Mouse (Mus musculus) hematopoietic stem cell, adult 5-6 weeks (primary cell): ENCODE results near the gene Olfr429. TPM values are rescaled to one million over a fixed set of nuclear protein-coding genes. Genes with fewer than 3 reads are reported as not detected.

Experiments used
- ATAC-seq, 2 experiments: fragments of 125-278 bp in 1 of 2; replicated peaks in 1 of 2; 2 replicates each; pipeline ENCODE4 v1.8.0; 2016 to 2017; ENCODE audit warnings: inconsistent platforms in 2 of 2, mild to moderate bottlenecking in 2 of 2, moderate number of reproducible peaks in 2 of 2, low read depth in 1 of 2, moderate TSS enrichment in 1 of 2; ENCODE audit not compliant: low FRiP score in 2 of 2, poor library complexity in 2 of 2, severe bottlenecking in 2 of 2, insufficient read depth in 1 of 2, low TSS enrichment in 1 of 2
- total RNA-seq: library from RNA; stranded (forward); fragments of 172-1452, 232-1000 nt; gene quantifications from 2 replicates; pipeline ENCODE4 v1.2.3, GENCODE M21; 2017

The Olfr429 gene
- total RNA-seq = not detected in 2 replicates

- no peak for ATAC-seq
These were observed at the start of gene Olfr429 for GRCm38 (mm10) chr1:174084031-174084430. Gene Olfr429 (plus strand): TSS chr1:174084331.

DNA sequence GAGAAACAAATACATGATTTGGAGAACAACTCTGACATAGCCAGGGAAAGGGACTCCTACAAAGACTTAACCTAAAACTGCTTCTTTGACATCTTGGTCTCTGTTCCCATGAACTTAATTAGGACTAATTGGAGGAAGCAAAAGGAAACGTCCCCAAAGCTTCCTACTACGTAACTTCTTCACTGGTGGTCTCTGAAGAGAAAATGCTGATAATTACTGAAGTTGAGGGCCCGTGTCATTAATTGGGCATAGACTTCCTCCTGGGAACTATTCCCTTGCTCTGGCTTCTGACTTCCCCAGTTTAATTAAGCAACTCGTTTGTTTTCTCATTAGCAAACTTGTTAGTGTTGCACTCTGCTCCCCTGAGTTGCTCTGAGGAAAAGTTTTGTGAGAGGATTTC, 48.3 kb upstream of the Olfr429 start:
- ATAC-seq = no peak

- ATAC-seq = no peak
These were observed 45.7 kb upstream of the Olfr429 start for GRCm38 (mm10) chr1:174038480-174038879.

DNA sequence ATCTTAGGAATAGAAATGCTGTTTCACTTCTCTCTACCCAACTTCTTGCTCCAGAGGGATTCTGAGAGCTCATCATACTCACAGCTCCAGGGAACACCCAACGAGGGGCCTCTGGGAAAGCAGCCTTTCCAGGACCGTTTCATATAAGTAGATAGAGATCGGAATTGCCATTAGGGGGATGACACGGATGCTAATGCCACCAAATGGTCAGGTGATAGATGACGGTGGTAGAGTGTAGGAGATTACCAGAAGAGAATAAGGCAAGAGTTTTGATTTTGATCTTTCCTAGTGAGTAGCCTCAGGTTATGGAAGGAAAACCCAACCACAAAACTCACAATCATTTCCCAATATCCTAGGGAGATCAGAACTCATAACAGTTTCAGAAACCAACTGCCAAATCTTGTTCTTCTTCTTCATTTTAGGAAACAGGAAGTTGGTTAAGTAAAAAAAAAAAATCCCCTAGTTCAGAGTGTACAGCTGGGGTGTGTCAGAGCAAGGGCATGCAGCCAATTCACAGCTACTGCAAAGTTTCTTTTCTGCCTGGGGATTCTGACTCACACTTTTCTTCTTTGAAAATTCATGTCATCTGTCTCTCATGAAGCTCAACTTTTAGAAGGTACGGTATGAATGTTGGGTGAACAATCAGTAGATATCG, 43.5 kb upstream of the Olfr429 start, which contains the start of gene Olfr433:
Olfr433 (plus strand) TSS at position 183 of the 655 bp plus-strand sequence.
- ATAC-seq = peak; percentile 87 to 88

DNA sequence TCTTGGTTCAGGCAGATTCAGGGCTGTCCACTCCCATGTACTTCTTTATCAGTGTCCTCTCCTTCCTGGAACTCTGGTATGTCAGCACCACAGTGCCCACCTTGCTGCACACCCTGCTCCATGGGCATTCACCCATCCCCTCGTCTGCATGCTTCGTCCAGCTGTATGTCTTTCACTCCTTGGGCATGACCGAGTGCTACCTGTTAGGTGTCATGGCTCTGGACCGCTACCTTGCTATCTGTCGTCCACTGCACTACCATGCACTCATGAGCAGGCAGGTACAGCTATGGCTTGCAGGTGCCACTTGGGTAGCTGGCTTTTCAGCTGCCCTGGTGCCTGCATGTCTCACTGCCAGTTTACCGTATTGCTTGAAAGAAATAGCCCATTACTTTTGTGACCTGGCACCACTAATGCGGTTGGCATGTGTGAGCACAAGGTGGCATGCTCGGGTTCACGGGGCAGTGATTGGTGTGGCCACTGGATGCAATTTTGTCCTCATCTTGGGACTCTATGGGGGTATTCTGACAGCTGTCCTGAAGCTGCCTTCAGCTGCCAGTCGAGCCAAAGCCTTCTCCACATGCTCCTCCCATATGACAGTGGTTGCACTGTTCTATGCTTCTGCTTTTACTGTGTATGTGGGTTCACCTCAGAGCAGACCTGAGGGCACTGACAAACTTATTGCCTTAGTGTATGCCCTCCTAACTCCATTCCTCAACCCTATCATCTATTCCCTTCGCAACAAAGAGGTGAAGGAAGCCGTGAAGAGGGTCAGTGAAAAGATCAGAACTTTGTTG, 41.8 kb upstream of the Olfr429 start:
- peak; percentile 47 to 71 for ATAC-seq

DNA sequence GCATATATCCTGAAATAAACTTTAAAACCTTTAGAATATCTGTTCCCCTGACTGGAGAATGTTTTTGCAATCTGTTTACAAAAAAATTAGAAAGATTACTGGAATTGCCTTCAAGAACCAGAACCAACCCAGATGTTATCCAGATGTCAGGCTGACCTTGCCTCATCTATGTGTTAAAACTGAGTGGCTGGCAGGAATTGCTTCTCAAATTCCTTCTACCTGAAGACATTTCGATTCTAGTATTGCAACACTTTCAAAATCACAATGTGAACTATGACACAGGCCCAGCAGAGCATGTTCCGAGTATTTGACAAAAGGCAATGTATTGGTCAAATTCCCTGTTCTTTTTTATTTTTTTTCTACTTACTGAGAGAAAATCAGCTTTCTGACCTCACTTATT, 39.7 kb upstream of the Olfr429 start:
- no peak for ATAC-seq

DNA sequence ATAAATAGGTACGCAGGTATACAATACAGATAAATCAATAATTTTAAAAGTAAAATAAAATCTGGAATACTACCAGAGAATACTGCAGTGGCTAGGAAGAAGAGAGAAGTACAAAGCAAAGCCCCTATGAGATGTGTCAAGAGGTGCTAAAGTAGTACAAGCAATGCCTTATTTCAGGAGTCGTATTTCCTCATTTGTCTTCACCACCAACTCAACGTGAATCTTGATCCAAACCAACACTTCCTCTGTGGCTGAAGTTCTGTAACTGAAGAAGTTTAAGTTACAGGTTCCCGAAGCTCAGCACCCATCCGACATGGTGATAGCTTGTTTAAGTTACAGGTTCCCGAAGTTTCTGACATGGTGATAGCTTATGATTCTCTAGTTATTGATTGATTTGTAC, 35.9 kb upstream of the Olfr429 start:
- peak; percentile 68 to 78; a peak in 3 of 4 replicates for ATAC-seq

DNA sequence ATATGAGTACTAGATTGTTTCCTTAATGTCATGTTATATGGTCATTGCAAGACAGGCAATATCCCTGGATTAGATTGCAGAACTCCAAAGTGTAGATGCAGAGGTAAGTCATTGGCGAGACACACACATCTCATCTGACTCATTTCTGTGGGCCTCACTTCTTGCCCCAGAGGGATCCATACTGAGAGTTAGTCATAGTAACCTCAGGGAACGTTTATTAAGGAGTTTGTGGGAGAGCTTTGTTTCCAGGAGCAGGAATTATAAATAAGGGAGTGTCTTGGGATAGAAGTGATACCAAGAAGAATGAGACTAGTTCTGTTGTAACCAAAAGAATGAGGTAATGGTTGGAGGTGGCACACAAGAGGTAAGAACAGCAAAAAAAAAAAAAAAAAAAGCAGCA, 35.2 kb upstream of the Olfr429 start, which contains the start of gene Olfr432:
Olfr432 (plus strand) TSS at position 313 of the 400 bp plus-strand sequence.
- no peak for ATAC-seq

DNA sequence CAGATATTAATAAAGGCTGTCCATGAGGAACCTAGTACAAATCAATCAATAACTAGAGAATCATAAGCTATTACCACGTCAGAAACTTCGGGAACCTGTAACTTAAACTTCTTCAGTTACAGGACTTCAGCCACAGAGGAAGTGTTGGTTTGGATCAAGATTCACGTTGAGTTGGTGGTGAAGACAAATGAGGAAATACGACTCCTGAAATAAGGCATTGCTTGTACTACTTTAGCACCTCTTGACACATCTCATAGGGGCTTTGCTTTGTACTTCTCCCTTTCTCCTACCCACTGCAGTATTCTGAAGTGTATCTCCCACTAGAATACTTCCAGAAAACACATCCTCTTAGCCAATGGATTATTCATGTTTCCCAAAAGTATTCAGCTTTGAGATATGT, 34.8 kb upstream of the Olfr429 start:
- peak; percentile 76 to 80 for ATAC-seq

DNA sequence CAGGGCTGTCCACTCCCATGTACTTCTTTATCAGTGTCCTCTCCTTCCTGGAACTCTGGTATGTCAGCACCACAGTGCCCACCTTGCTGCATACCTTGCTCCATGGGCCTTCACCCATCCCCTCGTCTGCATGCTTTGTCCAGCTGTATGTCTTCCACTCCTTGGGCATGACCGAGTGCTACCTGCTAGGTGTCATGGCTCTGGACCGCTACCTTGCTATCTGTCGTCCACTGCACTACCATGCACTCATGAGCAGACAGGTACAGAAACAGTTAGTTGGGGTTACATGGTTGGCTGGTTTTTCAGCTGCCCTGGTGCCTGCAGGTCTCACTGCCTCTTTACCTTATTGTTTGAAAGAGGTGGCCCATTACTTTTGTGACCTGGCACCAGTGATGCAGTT, 33.6 kb upstream of the Olfr429 start:
- no peak for ATAC-seq

GRCm38 (mm10) chr1:174051515-174051914, 32.6 kb upstream of the Olfr429 start:
- no peak for ATAC-seq

GRCm38 (mm10) chr1:174051931-174052536, 32.1 kb upstream of the Olfr429 start:
- peak; percentile 42 to 57; a peak in 3 of 4 replicates for ATAC-seq

- no peak for ATAC-seq
These were observed 31.1 kb upstream of the Olfr429 start for GRCm38 (mm10) chr1:174052981-174053380.

DNA sequence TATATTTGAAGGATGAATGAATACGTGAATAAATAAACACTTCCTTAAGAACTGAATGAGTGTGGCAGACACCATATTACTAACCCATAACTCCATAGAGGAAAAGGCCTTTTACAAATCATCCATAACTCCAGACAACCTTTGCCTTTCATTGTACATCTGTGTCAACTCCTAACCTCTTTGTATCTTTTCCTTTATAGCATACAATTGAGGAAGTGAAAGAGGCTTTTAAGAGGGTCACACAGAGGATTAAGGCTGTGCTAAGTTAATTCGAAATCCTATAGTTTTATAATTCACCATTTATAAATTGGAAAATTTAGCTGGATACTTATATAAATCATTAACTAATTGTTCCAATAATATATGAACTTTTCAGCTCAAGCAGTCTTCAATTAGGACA, 28.9 kb upstream of the Olfr429 start:
- 0 out of 4 replicates have a peak, but pooled peaks of 1 of the 2 experiments have one; percentile 58 for ATAC-seq

GRCm38 (mm10) chr1:174066305-174066704, 17.8 kb upstream of the Olfr429 start, which contains the start of gene Olfr430:
Gene Olfr430 (plus strand): TSS chr1:174066605.
- no peak for ATAC-seq

DNA sequence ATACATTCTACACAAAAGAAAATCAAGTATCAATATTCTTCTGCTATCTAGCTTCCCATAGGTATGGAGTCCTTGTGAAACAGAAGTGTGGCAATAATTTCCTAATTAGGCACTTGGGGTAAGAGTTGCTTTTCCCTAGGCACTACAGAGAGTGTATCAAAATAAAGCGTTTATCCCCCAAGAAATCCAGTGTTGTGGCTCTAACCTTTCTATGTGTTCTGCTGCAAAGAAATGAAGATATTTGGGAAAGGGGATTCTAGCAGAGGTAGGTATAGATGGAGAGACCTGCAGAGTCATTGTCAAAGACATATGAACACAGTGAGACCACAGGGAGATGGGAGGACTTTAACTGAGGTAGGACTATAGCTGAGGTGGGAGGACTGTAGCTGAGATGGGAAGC, 12.5 kb downstream of the Olfr429 start, which contains the start of gene Olfr427:
Olfr427 (plus strand) TSS at position 301 of the 400 bp plus-strand sequence.
- no peak for ATAC-seq

GRCm38 (mm10) chr1:174103735-174104134, 19.6 kb downstream of the Olfr429 start:
- no peak; a peak in 1 of 4 replicates for ATAC-seq

GRCm38 (mm10) chr1:174121062-174121461, 36.9 kb downstream of the Olfr429 start, which contains the start of gene Olfr231:
Gene Olfr231 (minus strand): TSS chr1:174121162.
- ATAC-seq = no peak
